Mouse (Mus musculus) hindbrain, embryonic 16.5 days (tissue): ENCODE measurements at regions not wholly inside any gene's neighbourhood (a gene's known extent, or its start where the extent isn't known, plus 50 kb on each side); places are given as distances from the start of the nearest gene placed in this dataset.

ENCODE experiments used
- ATAC-seq: fragments of 200-750 bp; cut with Nextera tagmentation; 2 replicates; pipeline ENCODE4 v1.8.0; 2017; ENCODE audit warnings: moderate TSS enrichment, moderate library complexity
- H3K27ac ChIP-seq: fragments of 300-500 bp; sonication (generic); 2 replicates; pipeline ENCODE4 v1.5.1; 2014; ENCODE audit warnings: low read depth, mild to moderate bottlenecking, control low read depth, low read length, moderate library complexity
- H3K27me3 ChIP-seq: fragments of 300-500 bp; sonication (generic); replicated peaks from 2 replicates; pipeline ENCODE4 v1.6.1; 2014; ENCODE audit warnings: low read length; ENCODE audit not compliant: control insufficient read depth, insufficient read depth
- H3K36me3 ChIP-seq: fragments of 300-500 bp; sonication (generic); 2 replicates; pipeline ENCODE4 v1.6.1; 2014; ENCODE audit warnings: mild to moderate bottlenecking, low read length, moderate library complexity, mixed read lengths; ENCODE audit not compliant: control insufficient read depth, insufficient read depth
- H3K4me1 ChIP-seq: fragments of 300-500 bp; sonication (generic); 2 replicates; pipeline ENCODE4 v1.6.1; 2014; ENCODE audit warnings: low read depth, low read length; ENCODE audit not compliant: control insufficient read depth, insufficient read depth
- H3K4me2 ChIP-seq: fragments of 300-500 bp; sonication (generic); 2 replicates; pipeline ENCODE4 v1.6.1; 2014; ENCODE audit warnings: mild to moderate bottlenecking, low read length, control low read depth, moderate library complexity
- H3K4me3 ChIP-seq: fragments of 300-500 bp; sonication (generic); 2 replicates; pipeline ENCODE4 v1.5.1; 2014; ENCODE audit warnings: mild to moderate bottlenecking, low read length, control low read depth, moderate library complexity
- H3K9ac ChIP-seq: fragments of 300-500 bp; sonication (generic); 2 replicates; pipeline ENCODE4 v1.6.1; 2014; ENCODE audit warnings: low read depth, mild to moderate bottlenecking, control low read depth, low read length, moderate library complexity
- H3K9me3 ChIP-seq: fragments of 300-500 bp; sonication (generic); 2 replicates; pipeline ENCODE4 v1.6.1; 2014; ENCODE audit warnings: mild to moderate bottlenecking, low read length, moderate library complexity; ENCODE audit not compliant: control insufficient read depth
- WGBS: fragments of 180-500 bp; shearing (Covaris S2); extraction: QIAGEN DNeasy Blood & Tissue Kit; methylation state at CpG from one replicate; pipeline ENCODE4 v1.1.7; 2014; 5-methylcytosine and 5-hydroxymethylcytosine counted together

- Histone ChIP-seq H3K36me3 (no peaks in the 10 kb centered on the region), H3K4me2 (no peak overlapping the region), H3K9me3 (no peaks in the 10 kb centered on the region), H3K4me1 (no peaks in the 10 kb centered on the region), H3K27me3 (no peaks in the 10 kb centered on the region), H3K9ac (no peak overlapping the region), H3K4me3 (no peak overlapping the region), H3K27ac (no peak overlapping the region)
- 49% methylated on average over 2 of the region's 2 CpGs for WGBS
- no peak for ATAC-seq
Measured at GRCm38 (mm10) chr2:162814205-162814604, 117.1 kb upstream of the Srsf6 start.

GRCm38 (mm10) chr2:162807747-162808146 is 123.6 kb upstream of the Srsf6 start:
- H3K9me3 ChIP-seq = peaks cover 3% of the 10 kb centered on the region; the same call in 1 of the 2 replicates
- no peak for ATAC-seq
- no peaks in the 10 kb centered on the region for H3K27me3 ChIP-seq
- no peaks in the 10 kb centered on the region for H3K36me3 ChIP-seq
- no peak overlapping the region for H3K4me3 ChIP-seq
- WGBS = 89% methylated on average over 10 of the region's 10 CpGs
- H3K4me1 ChIP-seq = no peaks in the 10 kb centered on the region
- no peak overlapping the region for H3K4me2 ChIP-seq
- H3K9ac ChIP-seq = no peak overlapping the region
- no peak overlapping the region for H3K27ac ChIP-seq

- Histone ChIP-seq H3K9me3 (no peaks in the 10 kb centered on the region), H3K27ac (no peak overlapping the region), H3K27me3 (no peaks in the 10 kb centered on the region), H3K4me2 (no peak overlapping the region), H3K36me3 (no peaks in the 10 kb centered on the region), H3K4me1 (no peaks in the 10 kb centered on the region), H3K4me3 (no peak overlapping the region), H3K9ac (no peak overlapping the region)
- no peak for ATAC-seq
- WGBS = 64% methylated on average over 4 of the region's 4 CpGs
Measured at GRCm38 (mm10) chr2:162796528-162796927, 134.8 kb upstream of the Srsf6 start.

- no peaks in the 10 kb centered on the region for H3K36me3 ChIP-seq
- no peaks in the 10 kb centered on the region for H3K4me1 ChIP-seq
- H3K9ac ChIP-seq = no peak overlapping the region
- no peak overlapping the region for H3K4me3 ChIP-seq
- H3K9me3 ChIP-seq = no peaks in the 10 kb centered on the region
- no peaks in the 10 kb centered on the region for H3K27me3 ChIP-seq
- no peak overlapping the region for H3K27ac ChIP-seq
- no peak overlapping the region for H3K4me2 ChIP-seq
- 90% methylated on average over 8 of the region's 8 CpGs for WGBS
- no peak for ATAC-seq
Measured at GRCm38 (mm10) chr2:162794285-162794684, 133.3 kb upstream of the Ptprt start.

GRCm38 (mm10) chr2:162791374-162792098 is 130.6 kb upstream of the Ptprt start:
- no peaks in the 10 kb centered on the region for H3K27me3 ChIP-seq
- 40% methylated on average over 12 of the region's 12 CpGs for WGBS
- no peaks in the 10 kb centered on the region for H3K9me3 ChIP-seq
- no peaks in the 10 kb centered on the region for H3K4me1 ChIP-seq
- no peak overlapping the region for H3K4me3 ChIP-seq
- H3K36me3 ChIP-seq = no peaks in the 10 kb centered on the region
- no peak overlapping the region for H3K9ac ChIP-seq
- H3K27ac ChIP-seq = no peak overlapping the region
- no peak overlapping the region for H3K4me2 ChIP-seq
- ATAC-seq = peak; percentile 76

- H3K9ac ChIP-seq = no peak overlapping the region
- ATAC-seq = no peak
- H3K36me3 ChIP-seq = no peaks in the 10 kb centered on the region
- H3K4me3 ChIP-seq = no peak overlapping the region
- 52% methylated on average over 8 of the region's 8 CpGs for WGBS
- no peaks in the 10 kb centered on the region for H3K9me3 ChIP-seq
- no peaks in the 10 kb centered on the region for H3K27me3 ChIP-seq
- no peak overlapping the region for H3K27ac ChIP-seq
- H3K4me1 ChIP-seq = no peaks in the 10 kb centered on the region
- no peak overlapping the region for H3K4me2 ChIP-seq
Measured at GRCm38 (mm10) chr2:162784176-162784813, 123.3 kb upstream of the Ptprt start.

- Histone ChIP-seq H3K9ac (no peak overlapping the region), H3K4me1 (no peaks in the 10 kb centered on the region), H3K27ac (no peak overlapping the region), H3K4me3 (no peak overlapping the region), H3K36me3 (no peaks in the 10 kb centered on the region), H3K9me3 (no peaks in the 10 kb centered on the region), H3K4me2 (no peak overlapping the region), H3K27me3 (no peaks in the 10 kb centered on the region)
- WGBS = 85% methylated on average over 6 of the region's 6 CpGs
- ATAC-seq = no peak
Measured at GRCm38 (mm10) chr2:162781599-162781998, 120.7 kb upstream of the Ptprt start.

- 78% methylated on average over 5 of the region's 5 CpGs for WGBS
- no peak overlapping the region for H3K4me2 ChIP-seq
- H3K9me3 ChIP-seq = no peaks in the 10 kb centered on the region
- no peak overlapping the region for H3K9ac ChIP-seq
- no peak for ATAC-seq
- H3K36me3 ChIP-seq = no peaks in the 10 kb centered on the region
- H3K4me1 ChIP-seq = no peaks in the 10 kb centered on the region
- H3K27ac ChIP-seq = no peak overlapping the region
- H3K4me3 ChIP-seq = no peak overlapping the region
- H3K27me3 ChIP-seq = no peaks in the 10 kb centered on the region
Measured at GRCm38 (mm10) chr2:162776542-162776941, 115.6 kb upstream of the Ptprt start.

- H3K4me2 ChIP-seq = no peak overlapping the region
- no peaks in the 10 kb centered on the region for H3K9me3 ChIP-seq
- no peak overlapping the region for H3K27ac ChIP-seq
- H3K27me3 ChIP-seq = no peaks in the 10 kb centered on the region
- WGBS = 92% methylated on average over 5 of the region's 5 CpGs
- H3K36me3 ChIP-seq = no peaks in the 10 kb centered on the region
- no peak overlapping the region for H3K4me3 ChIP-seq
- H3K4me1 ChIP-seq = no peaks in the 10 kb centered on the region
- no peak overlapping the region for H3K9ac ChIP-seq
- no peak for ATAC-seq
Measured at GRCm38 (mm10) chr2:162772520-162772919, 111.6 kb upstream of the Ptprt start.
